Mouse (Mus musculus): ENCODE measurements around the gene Ccnq.
"Not testable (repeated sequence)": the region's sequence is repeated elsewhere in the genome, so short reads cannot be mapped to it uniquely, and the experiment has no call there.

DNA sequence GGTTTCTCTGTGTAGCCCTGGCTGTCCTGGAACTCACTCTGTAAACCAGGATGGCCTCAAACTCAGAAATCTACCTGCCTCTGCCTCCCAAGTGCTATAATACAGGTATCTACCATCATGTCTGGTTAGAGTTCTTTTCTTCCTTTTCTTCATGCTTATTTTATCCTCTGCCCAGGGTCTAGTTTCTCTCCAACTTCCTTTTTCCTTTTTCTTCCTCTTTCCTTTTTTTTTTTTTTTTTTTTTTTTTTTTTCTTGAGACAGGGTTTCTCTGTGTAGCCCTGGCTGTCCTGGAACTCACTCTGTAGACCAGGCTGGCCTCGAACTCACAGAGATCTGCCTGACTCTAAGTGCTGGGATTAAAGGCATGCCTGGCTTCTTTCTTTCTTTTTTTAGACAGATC, 2.6 kb upstream of the Ccnq start:
- not testable (repeated sequence) for TF ChIP-seq CTCF (conservative IDR thresholded peaks at IDR 0.05; ENCODE audit: insufficient read depth, insufficient read length, low read depth, low read length); POLR2A (IDR thresholded peaks at IDR 0.05; ENCODE audit: low read depth, low read length)
